Mouse (Mus musculus) G1E (cell line): ENCODE measurements around the gene Cap2. TPM values are rescaled to one million over a fixed set of nuclear protein-coding genes. Genes with fewer than 3 reads are reported as not detected.

Source experiments
- ATAC-seq: 2 replicates; pipeline ENCODE4 v1.8.0; 2016; ENCODE audit warnings: mild to moderate bottlenecking; ENCODE audit not compliant: insufficient number of reproducible peaks, poor library complexity, low FRiP score, severe bottlenecking; ENCODE audit errors: extremely low read depth
- DNase-seq: peaks from one replicate; pipeline ENCODE4 v3.0.0; 2012; ENCODE audit warnings: low spot score
- H3K27me3 ChIP-seq: 2 replicates; pipeline ENCODE4 v1.6.1; 2012; ENCODE audit warnings: mild to moderate bottlenecking, low read length, inconsistent platforms; ENCODE audit not compliant: insufficient read depth
- H3K36me3 ChIP-seq: replicated peaks from 2 replicates; pipeline ENCODE3; 2012; ENCODE audit warnings: mild to moderate bottlenecking, inconsistent platforms
- H3K4me1 ChIP-seq: 2 replicates; pipeline ENCODE4 v1.6.1; 2012; ENCODE audit warnings: low read depth, low read length, inconsistent platforms, mixed read lengths; ENCODE audit not compliant: insufficient read depth
- H3K4me3 ChIP-seq: 2 replicates; pipeline ENCODE4 v1.5.1; 2012; ENCODE audit warnings: low read depth, mild to moderate bottlenecking, inconsistent platforms, low read length, moderate library complexity, mixed read lengths
- H3K9me3 ChIP-seq: replicated peaks from 2 replicates; pipeline ENCODE4 v1.6.1; 2012; ENCODE audit warnings: inconsistent platforms
- CTCF ChIP-seq: IDR thresholded peaks from 2 replicates; pipeline ENCODE4 v1.5.1; 2012; ENCODE audit warnings: low read depth, low read length, inconsistent platforms, mixed read lengths
- GATA1 ChIP-seq: IDR thresholded peaks from 2 replicates; pipeline ENCODE4 v1.6.1; 2012; ENCODE audit warnings: borderline replicate concordance, low read length, inconsistent platforms, mixed read lengths
- GATA2 ChIP-seq: IDR thresholded peaks from 2 replicates; pipeline ENCODE4 v1.6.1; 2012; ENCODE audit warnings: low read depth, low read length, inconsistent platforms, borderline replicate concordance
- POLR2AphosphoS5 ChIP-seq: IDR thresholded peaks from 2 replicates; pipeline ENCODE4 v1.6.1; 2012; ENCODE audit warnings: low read depth, low read length, inconsistent platforms; ENCODE audit not compliant: insufficient replicate concordance
- TAL1 ChIP-seq: conservative IDR thresholded peaks from 2 replicates; pipeline ENCODE4 v1.6.1; 2012; ENCODE audit warnings: low read depth, low read length, inconsistent platforms, mixed read lengths
- polyA plus RNA-seq: library from polyadenylated mRNA; stranded (reverse); fragments of >175 nt; gene quantifications from 2 replicates; pipeline ENCODE4 v1.2.3, GENCODE M21; 2012
- total RNA-seq, 2 experiments: library from RNA; stranded (forward) in 1 of 2; stranded (reverse) in 1 of 2; fragments of 200-1000 nt in 1 of 2; fragments of >200 nt in 1 of 2; fragmentation: Nextera tagmentation in 1 of 2; gene quantifications; 2 replicates each; pipeline ENCODE4 v1.2.3; 2014 to 2017

Cap2 gene
- total and polyA plus RNA-seq, 3 experiments, result 0.05 TPM; not detected in 2

DNA sequence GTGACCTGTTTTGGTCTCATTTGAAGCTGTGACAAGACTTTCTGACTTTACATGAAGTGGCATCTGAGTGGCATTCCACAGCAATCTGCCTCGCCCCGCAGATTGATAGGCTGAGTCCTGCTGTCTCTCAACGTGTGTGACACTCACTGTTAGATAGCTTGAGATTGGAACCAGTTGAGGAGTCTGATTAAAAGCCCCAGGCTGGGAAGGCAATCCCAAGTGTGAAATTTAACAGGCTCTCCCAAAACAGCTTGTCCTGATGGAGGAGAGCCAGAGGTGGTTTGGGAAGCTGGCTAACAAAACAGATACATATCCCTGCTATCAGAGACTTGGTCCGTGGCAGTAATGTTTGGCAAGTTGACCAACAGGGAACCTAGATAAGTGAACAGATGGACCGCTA is 21.6 kb downstream of the Cap2 start:
- Histone ChIP-seq H3K27me3 (peaks cover 4% of the 10 kb centered on the region; the same call in 1 of the 2 replicates), H3K36me3 (no peaks in the 10 kb centered on the region), H3K4me1 (no peaks in the 10 kb centered on the region), H3K4me3 (no peak overlapping the region), H3K9me3 (no peaks in the 10 kb centered on the region)
- DNase-seq, result no peak
- TF ChIP-seq TAL1 (no peak), GATA1 (no peak), GATA2 (no peak), POLR2AphosphoS5 (no peak), CTCF (no peak)
- ATAC-seq, result no peak

DNA sequence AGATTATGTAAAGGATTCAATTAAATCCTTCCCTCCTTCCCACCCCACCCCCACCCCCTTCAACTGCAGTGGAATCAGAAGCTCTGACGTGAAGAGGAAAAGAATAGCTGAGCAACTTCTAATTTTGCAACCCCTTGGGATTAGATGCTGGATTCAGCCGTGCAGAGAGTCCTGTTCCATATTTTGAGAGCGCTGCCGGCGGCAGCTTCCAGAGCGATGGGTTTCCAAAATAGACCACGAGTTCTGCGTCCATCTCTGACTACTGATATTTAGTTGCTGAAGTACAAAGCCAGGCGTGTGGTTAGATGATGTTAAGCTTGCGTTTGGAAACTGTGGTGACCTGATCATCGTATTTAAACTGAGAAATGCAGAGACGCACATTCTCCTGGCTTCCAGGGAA is 22.1 kb downstream of the Cap2 start:
- no peak for ATAC-seq
- no peaks in the 10 kb centered on the region for H3K4me1 ChIP-seq
- no peak for TF ChIP-seq CTCF
- TF ChIP-seq POLR2AphosphoS5, result no peak
- no peak for TF ChIP-seq GATA2
- no peak for TF ChIP-seq GATA1
- no peak for TF ChIP-seq TAL1
- H3K9me3 ChIP-seq, result no peaks in the 10 kb centered on the region
- no peak for DNase-seq
- H3K4me3 ChIP-seq, result no peak overlapping the region
- peaks cover 4% of the 10 kb centered on the region; the same call in 1 of the 2 replicates for H3K27me3 ChIP-seq
- H3K36me3 ChIP-seq, result no peaks in the 10 kb centered on the region

DNA sequence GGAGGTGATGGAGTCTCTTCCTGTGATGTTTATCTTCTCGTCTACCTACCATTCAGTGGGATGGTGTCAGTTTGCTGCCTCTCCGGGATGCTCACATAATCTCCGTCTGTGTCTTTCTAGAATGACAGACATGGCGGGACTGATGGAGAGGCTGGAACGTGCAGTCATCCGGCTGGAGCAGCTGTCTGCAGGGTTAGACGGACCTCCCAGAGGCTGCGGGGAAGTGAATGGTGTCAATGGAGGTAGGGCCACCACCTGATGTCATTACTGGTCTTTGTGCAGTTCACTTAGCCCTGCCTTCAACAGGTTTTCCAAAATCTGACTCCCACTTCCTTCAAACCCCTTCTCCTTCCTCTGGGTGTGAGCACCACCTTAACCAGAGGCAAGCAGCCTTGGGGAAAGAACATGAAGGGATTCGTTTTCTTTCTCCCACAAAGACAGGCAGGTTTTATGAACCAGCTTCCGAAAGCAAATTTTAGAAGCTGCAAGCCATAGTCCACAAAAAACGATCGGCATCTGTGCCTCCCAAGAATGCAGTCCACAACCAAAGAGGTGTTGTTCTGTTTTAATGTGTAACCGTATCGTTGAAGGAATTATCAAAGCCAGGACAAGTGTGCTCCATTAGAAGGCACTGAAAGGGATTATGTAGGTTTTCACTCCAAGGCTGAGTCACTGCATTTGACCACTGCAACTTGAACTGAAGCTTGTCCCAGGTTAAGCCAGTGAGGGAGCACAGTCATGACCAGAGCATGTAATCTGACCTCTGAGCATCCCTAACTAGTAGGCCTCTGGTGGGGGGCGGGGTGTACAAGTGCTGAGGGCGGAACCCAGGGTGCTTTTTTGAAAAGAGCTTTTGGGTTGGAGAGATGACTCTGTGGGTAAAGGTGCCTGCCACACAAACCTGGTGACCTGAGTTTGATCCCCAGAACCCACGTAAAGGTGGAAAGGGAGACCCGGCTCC is 23.9 kb downstream of the Cap2 start:
- Histone ChIP-seq H3K4me1 (no peaks in the 10 kb centered on the region), H3K9me3 (no peaks in the 10 kb centered on the region), H3K4me3 (no peak overlapping the region), H3K27me3 (peaks cover 8% of the 10 kb centered on the region; the same call in 1 of the 2 replicates), H3K36me3 (no peaks in the 10 kb centered on the region)
- ATAC-seq (no peak), DNase-seq (no peak)
- TF ChIP-seq GATA2 (no peak), POLR2AphosphoS5 (no peak), TAL1 (no peak), GATA1 (no peak), CTCF (no peak)

DNA sequence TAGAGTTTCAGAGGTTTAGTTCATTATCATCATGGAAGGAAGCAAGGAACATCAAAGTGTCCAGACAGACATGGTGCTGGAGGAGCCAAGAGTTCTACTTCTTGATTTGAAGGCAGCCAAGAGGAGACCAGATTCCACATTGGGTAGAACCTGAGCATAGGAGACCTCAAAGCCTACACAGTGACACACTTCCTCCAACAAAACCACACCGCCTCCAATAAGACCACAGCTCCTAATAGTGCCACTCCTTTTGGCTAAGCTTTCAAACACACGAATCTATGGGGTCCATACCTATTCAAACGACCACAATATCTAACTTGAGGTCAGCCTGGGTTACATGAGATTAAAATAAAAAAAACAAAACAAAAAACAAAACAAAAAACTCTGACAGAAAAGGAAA is 25.0 kb downstream of the Cap2 start:
- TF ChIP-seq POLR2AphosphoS5, result no peak
- DNase-seq, result no peak
- no peaks in the 10 kb centered on the region for H3K36me3 ChIP-seq
- peaks cover 8% of the 10 kb centered on the region; the same call in 1 of the 2 replicates for H3K27me3 ChIP-seq
- no peak overlapping the region for H3K4me3 ChIP-seq
- no peaks in the 10 kb centered on the region for H3K4me1 ChIP-seq
- H3K9me3 ChIP-seq, result no peaks in the 10 kb centered on the region
- ATAC-seq, result no peak

DNA sequence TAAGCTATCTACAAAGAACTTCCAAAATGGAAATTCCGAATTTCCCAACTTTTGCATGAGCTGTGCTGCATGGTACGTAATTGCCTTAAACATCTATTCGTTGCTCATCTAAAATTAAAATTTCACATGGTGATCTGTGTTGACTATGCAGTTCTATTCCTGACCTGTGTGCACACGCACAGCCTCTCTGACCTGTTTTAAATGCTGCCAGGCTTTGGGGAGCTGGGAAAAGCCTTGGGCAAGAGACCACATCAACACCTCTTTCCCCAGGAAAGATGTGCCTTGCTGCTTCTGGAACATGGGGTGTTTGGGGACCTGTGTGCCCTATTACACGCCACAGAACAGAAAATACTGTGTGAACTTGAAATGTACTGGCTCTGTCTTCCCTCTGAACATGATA is 25.7 kb downstream of the Cap2 start:
- Histone ChIP-seq H3K36me3 (no peaks in the 10 kb centered on the region), H3K9me3 (no peaks in the 10 kb centered on the region), H3K27me3 (peaks cover 8% of the 10 kb centered on the region; the same call in 1 of the 2 replicates), H3K4me1 (no peaks in the 10 kb centered on the region), H3K4me3 (no peak overlapping the region)
- no peak for DNase-seq
- no peak for TF ChIP-seq GATA2
- TF ChIP-seq GATA1, result no peak
- no peak for TF ChIP-seq TAL1
- TF ChIP-seq CTCF, result no peak
- no peak for TF ChIP-seq POLR2AphosphoS5
- ATAC-seq, result no peak

DNA sequence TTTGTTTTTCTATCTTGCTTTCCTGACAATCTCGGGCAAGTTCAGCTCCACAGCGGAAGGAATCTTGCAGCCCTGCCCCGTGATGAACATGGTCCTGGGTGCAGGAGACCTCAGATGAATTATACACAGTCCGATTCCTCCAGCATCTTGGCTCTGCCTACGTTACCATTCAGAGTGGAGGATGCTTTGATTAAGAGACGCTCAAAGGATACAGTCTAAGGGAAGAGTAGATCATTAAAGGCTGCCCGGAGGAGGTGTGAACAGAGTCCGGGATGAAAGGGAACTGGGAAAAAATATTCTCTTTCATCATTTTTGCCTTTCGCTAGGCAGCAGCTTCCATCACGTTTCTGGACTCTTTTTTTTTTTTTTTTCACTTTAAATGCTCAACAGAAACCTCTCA is 27.4 kb downstream of the Cap2 start:
- H3K36me3 ChIP-seq, result no peaks in the 10 kb centered on the region

More for the DNA sequence above, 27.4 kb downstream of the Cap2 start:
- TF ChIP-seq CTCF (no peak), POLR2AphosphoS5 (no peak), GATA2 (no peak), TAL1 (no peak), GATA1 (no peak)
- no peaks in the 10 kb centered on the region for H3K4me1 ChIP-seq
- no peaks in the 10 kb centered on the region for H3K9me3 ChIP-seq
- ATAC-seq (no peak), DNase-seq (no peak)
- H3K4me3 ChIP-seq, result no peak overlapping the region
- peaks cover 8% of the 10 kb centered on the region; the same call in 1 of the 2 replicates for H3K27me3 ChIP-seq
